Mouse (Mus musculus) embryonic fibroblast, embryonic 13.5 days (primary cell): ENCODE data around the gene Ppp2r2c.

Source experiments
- CTCF ChIP-seq: IDR thresholded peaks from 2 replicates; pipeline ENCODE4 v1.5.1; 2011; ENCODE audit warnings: mild to moderate bottlenecking, control low read depth, low read length, moderate library complexity, borderline replicate concordance; ENCODE audit not compliant: insufficient read depth
- POLR2A ChIP-seq: IDR thresholded peaks from 2 replicates; pipeline ENCODE4 v1.6.1; 2011; ENCODE audit warnings: low read depth, mild to moderate bottlenecking, control low read depth, low read length, moderate library complexity

DNA sequence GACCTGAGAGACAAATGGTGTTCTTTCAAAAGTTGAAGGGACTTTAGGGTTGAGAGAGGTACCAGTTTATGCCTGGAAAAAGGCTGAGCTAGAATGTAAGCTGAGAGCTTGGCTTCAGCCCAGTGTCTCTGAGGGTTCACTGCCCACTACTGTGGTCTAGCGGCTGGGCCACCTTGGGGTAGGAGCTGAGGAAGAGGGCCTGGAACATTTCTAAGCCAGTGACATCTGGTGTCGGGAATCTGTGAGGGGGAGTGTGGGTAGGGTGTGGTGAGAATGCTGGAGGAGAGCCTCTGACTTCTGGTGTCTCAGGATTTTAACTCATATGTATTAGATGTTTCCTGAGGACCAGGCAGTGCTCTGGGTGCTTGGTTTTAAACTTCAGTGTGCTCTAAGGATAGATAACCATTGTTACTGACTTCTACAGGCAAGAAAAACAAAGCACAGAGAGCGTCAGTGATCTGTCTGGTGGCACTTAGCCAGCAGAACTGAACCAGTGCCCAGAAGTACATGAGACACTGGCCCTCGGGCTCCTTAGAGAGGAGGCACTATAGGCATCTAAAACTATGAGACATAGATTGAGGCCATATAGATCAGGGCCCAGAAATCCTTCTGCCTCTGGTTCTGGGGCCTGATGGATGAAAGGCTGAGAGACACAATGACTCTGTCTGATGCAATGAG is 23.6 kb downstream of the Ppp2r2c start:
- TF ChIP-seq CTCF: no peak
- no peak for TF ChIP-seq POLR2A
